Mouse (Mus musculus) embryonic facial prominence, embryonic 15.5 days (tissue): ENCODE results near the gene Washc4. TPM values are rescaled to one million over a fixed set of nuclear protein-coding genes. Genes with fewer than 3 reads are reported as not detected.

Experiments used
- ATAC-seq: fragments of 200-750 bp; cut with Nextera tagmentation; 2 replicates; pipeline ENCODE4 v1.8.0; 2017; ENCODE audit warnings: low read depth, moderate TSS enrichment; ENCODE audit not compliant: insufficient number of reproducible peaks, low FRiP score, low TSS enrichment
- H3K27ac ChIP-seq: fragments of 300-500 bp; sonication (generic); replicated peaks from 2 replicates; pipeline ENCODE4 v1.5.1; 2015; ENCODE audit warnings: mild to moderate bottlenecking, inconsistent platforms
- H3K27me3 ChIP-seq: fragments of 300-500 bp; sonication (generic); 2 replicates; pipeline ENCODE4 v1.6.1; 2015; ENCODE audit warnings: inconsistent platforms
- H3K36me3 ChIP-seq: fragments of 300-500 bp; sonication (generic); 2 replicates; pipeline ENCODE4 v1.6.1; 2015; ENCODE audit warnings: mild to moderate bottlenecking, inconsistent platforms
- H3K4me1 ChIP-seq: fragments of 300-500 bp; sonication (generic); 2 replicates; pipeline ENCODE4 v1.6.1; 2015; ENCODE audit warnings: inconsistent platforms
- H3K4me2 ChIP-seq: fragments of 300-500 bp; sonication (generic); replicated peaks from 2 replicates; pipeline ENCODE4 v1.6.1; 2015; ENCODE audit warnings: mild to moderate bottlenecking, inconsistent platforms
- H3K4me3 ChIP-seq: fragments of 300-500 bp; sonication (generic); replicated peaks from 2 replicates; pipeline ENCODE4 v1.5.1; 2015; ENCODE audit warnings: mild to moderate bottlenecking, inconsistent platforms
- H3K9ac ChIP-seq: fragments of 300-500 bp; sonication (generic); 2 replicates; pipeline ENCODE4 v1.6.1; 2015; ENCODE audit warnings: inconsistent platforms
- H3K9me3 ChIP-seq: fragments of 300-500 bp; sonication (generic); replicated peaks from 2 replicates; pipeline ENCODE4 v1.6.1; 2016; ENCODE audit warnings: inconsistent platforms
- WGBS: fragments of 180-500 bp; shearing (Covaris S2); methylation state at CpG from one replicate; pipeline ENCODE4 v1.1.7; 2015; 5-methylcytosine and 5-hydroxymethylcytosine counted together
- polyA plus RNA-seq: library from polyadenylated mRNA; unstranded; fragments of >200 nt; fragmentation: Nextera tagmentation; extraction: Ambion mirVana; gene quantifications from 2 replicates; pipeline ENCODE4 v1.2.1, GENCODE M21; 2015

Washc4 gene
- polyA plus RNA-seq, 1 experiment from 2014 or later, result 42.4 TPM

- no peak for ATAC-seq
- Histone ChIP-seq H3K27ac (no peak overlapping the region), H3K4me3 (no peak overlapping the region), H3K4me1 (0 out of 2 replicates have a peak, but pooled peaks cover 4% of the 10 kb centered on the region), H3K9me3 (no peaks in the 10 kb centered on the region), H3K36me3 (no peaks in the 10 kb centered on the region), H3K4me2 (no peak overlapping the region), H3K27me3 (0 out of 2 replicates have a peak, but pooled peaks cover 2% of the 10 kb centered on the region), H3K9ac (no peak overlapping the region)
- WGBS, result 77% methylated on average over 6 of the region's 6 CpGs
Observed at GRCm38 (mm10) chr10:83539311-83539980, 4.1 kb upstream of the Washc4 start.

- Histone ChIP-seq H3K4me3 (no peak overlapping the region), H3K27ac (no peak overlapping the region), H3K36me3 (no peaks in the 10 kb centered on the region), H3K9me3 (no peaks in the 10 kb centered on the region), H3K4me2 (no peak overlapping the region), H3K9ac (no peak overlapping the region), H3K4me1 (peaks cover 7% of the 10 kb centered on the region), H3K27me3 (0 out of 2 replicates have a peak, but pooled peaks cover 2% of the 10 kb centered on the region)
- 27% methylated on average over 3 of the region's 3 CpGs for WGBS
- ATAC-seq, result no peak
Observed at GRCm38 (mm10) chr10:83540092-83540491, 3.5 kb upstream of the Washc4 start.

- no peak overlapping the region for H3K4me2 ChIP-seq
- no peak overlapping the region for H3K9ac ChIP-seq
- 59% methylated on average over 7 of the region's 7 CpGs for WGBS
- no peak overlapping the region for H3K27ac ChIP-seq
- H3K27me3 ChIP-seq, result 0 out of 2 replicates have a peak, but pooled peaks cover 2% of the 10 kb centered on the region
- H3K4me3 ChIP-seq, result no peak overlapping the region
- no peaks in the 10 kb centered on the region for H3K9me3 ChIP-seq
- ATAC-seq, result no peak
- H3K36me3 ChIP-seq, result no peaks in the 10 kb centered on the region
- peaks cover 14% of the 10 kb centered on the region for H3K4me1 ChIP-seq
Observed at GRCm38 (mm10) chr10:83542241-83542640, 1.3 kb upstream of the Washc4 start.

GRCm38 (mm10) chr10:83544103-83544479 lies 539 bp downstream of the Washc4 start:
- Histone ChIP-seq H3K4me1 (peaks cover 14% of the 10 kb centered on the region), H3K4me3 (peak overlapping the region; percentile 86), H3K9ac (peak overlapping the region; percentile 90), H3K36me3 (peaks cover 12% of the 10 kb centered on the region), H3K27ac (peak overlapping the region; percentile 87), H3K9me3 (no peaks in the 10 kb centered on the region), H3K27me3 (no peaks in the 10 kb centered on the region), H3K4me2 (peak overlapping the region; percentile 61)
- ATAC-seq, result peak; percentile 93
- under 1% methylated on average over 22 of the region's 41 CpGs for WGBS

- H3K4me2 ChIP-seq, result peak overlapping the region; percentile 61
- WGBS, result 61% methylated on average over 3 of the region's 3 CpGs
- H3K4me3 ChIP-seq, result peak overlapping the region; percentile 86; the same call in 1 of the 2 replicates
- H3K36me3 ChIP-seq, result peaks cover 20% of the 10 kb centered on the region
- no peaks in the 10 kb centered on the region for H3K27me3 ChIP-seq
- H3K4me1 ChIP-seq, result peaks cover 14% of the 10 kb centered on the region
- H3K9ac ChIP-seq, result no peak overlapping the region
- no peak for ATAC-seq
- no peaks in the 10 kb centered on the region for H3K9me3 ChIP-seq
- no peak overlapping the region for H3K27ac ChIP-seq
Observed at GRCm38 (mm10) chr10:83545341-83545740, 1.8 kb downstream of the Washc4 start.

GRCm38 (mm10) chr10:83563005-83563404 lies 19.5 kb downstream of the Washc4 start:
- no peak overlapping the region for H3K4me3 ChIP-seq
- no peak overlapping the region for H3K27ac ChIP-seq
- peaks cover 81% of the 10 kb centered on the region for H3K36me3 ChIP-seq
- H3K9ac ChIP-seq, result no peak overlapping the region
- no peaks in the 10 kb centered on the region for H3K9me3 ChIP-seq
- no peak overlapping the region for H3K4me2 ChIP-seq
- no peak for ATAC-seq
- no peaks in the 10 kb centered on the region for H3K27me3 ChIP-seq
- H3K4me1 ChIP-seq, result no peaks in the 10 kb centered on the region

- Histone ChIP-seq H3K9me3 (no peaks in the 10 kb centered on the region), H3K36me3 (peaks cover 78% of the 10 kb centered on the region), H3K9ac (no peak overlapping the region), H3K27me3 (no peaks in the 10 kb centered on the region), H3K27ac (no peak overlapping the region), H3K4me3 (no peak overlapping the region), H3K4me1 (no peaks in the 10 kb centered on the region), H3K4me2 (no peak overlapping the region)
- ATAC-seq, result no peak
- WGBS, result 94% methylated on average over 7 of the region's 7 CpGs
Observed at GRCm38 (mm10) chr10:83565449-83566441, 22.2 kb downstream of the Washc4 start.

GRCm38 (mm10) chr10:83590801-83591200 lies 47.2 kb downstream of the Washc4 start:
- no peak for ATAC-seq
- WGBS, result 75% methylated on average over 6 of the region's 6 CpGs
- Histone ChIP-seq H3K4me1 (no peaks in the 10 kb centered on the region), H3K27ac (no peak overlapping the region), H3K36me3 (peaks cover 78% of the 10 kb centered on the region), H3K4me2 (no peak overlapping the region), H3K9ac (no peak overlapping the region), H3K9me3 (no peaks in the 10 kb centered on the region), H3K27me3 (no peaks in the 10 kb centered on the region), H3K4me3 (no peak overlapping the region)

GRCm38 (mm10) chr10:83592616-83593015 lies 49.1 kb downstream of the Washc4 start:
- H3K4me2 ChIP-seq, result no peak overlapping the region
- H3K27me3 ChIP-seq, result no peaks in the 10 kb centered on the region
- H3K4me1 ChIP-seq, result no peaks in the 10 kb centered on the region
- no peak overlapping the region for H3K4me3 ChIP-seq
- H3K27ac ChIP-seq, result no peak overlapping the region
- no peaks in the 10 kb centered on the region for H3K9me3 ChIP-seq
- 88% methylated on average over 7 of the region's 7 CpGs for WGBS
- H3K36me3 ChIP-seq, result peaks cover 71% of the 10 kb centered on the region
- no peak overlapping the region for H3K9ac ChIP-seq
- ATAC-seq, result no peak

GRCm38 (mm10) chr10:83594526-83594925 lies 51.0 kb downstream of the Washc4 start:
- ATAC-seq, result no peak
- Histone ChIP-seq H3K27me3 (no peaks in the 10 kb centered on the region), H3K4me3 (no peak overlapping the region), H3K4me2 (no peak overlapping the region), H3K9me3 (no peaks in the 10 kb centered on the region), H3K36me3 (peaks cover 62% of the 10 kb centered on the region), H3K9ac (no peak overlapping the region), H3K27ac (no peak overlapping the region), H3K4me1 (no peaks in the 10 kb centered on the region)
- WGBS, result 89% methylated on average over 5 of the region's 5 CpGs

GRCm38 (mm10) chr10:83600650-83601049 lies 57.1 kb downstream of the Washc4 start:
- Histone ChIP-seq H3K4me2 (no peak overlapping the region), H3K4me3 (no peak overlapping the region), H3K27ac (no peak overlapping the region), H3K36me3 (peaks cover 61% of the 10 kb centered on the region), H3K9ac (no peak overlapping the region), H3K27me3 (no peaks in the 10 kb centered on the region), H3K9me3 (no peaks in the 10 kb centered on the region), H3K4me1 (no peaks in the 10 kb centered on the region)
- WGBS, result 84% methylated on average over 11 of the region's 11 CpGs
- no peak for ATAC-seq
